Comparison of ENCODE assay signal across 12 mouse cellular contexts in the genomic region with DNA sequence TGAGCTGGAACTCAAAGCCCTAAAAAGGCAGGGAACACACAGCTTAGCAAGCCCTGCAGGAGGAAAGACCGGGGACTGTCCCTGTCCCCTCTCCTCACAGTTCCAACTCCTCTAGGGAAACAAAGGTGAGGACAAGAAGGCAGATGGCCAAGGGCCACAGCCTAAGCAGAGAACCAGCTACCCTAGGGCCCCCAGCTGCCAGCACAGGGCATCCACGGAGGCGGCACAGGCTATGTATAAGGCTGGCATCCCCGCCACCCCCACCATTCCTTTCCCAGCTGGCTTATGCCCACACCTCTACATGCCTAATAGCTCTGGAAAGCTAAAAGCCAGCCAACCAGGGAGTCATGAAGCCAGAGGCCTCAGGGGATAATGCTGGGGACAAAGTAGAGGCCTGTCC.
A peak's percentile ranks its signal among the peaks of the same experiment; 100 is the strongest.
DNase-seq lines count a peak whose midpoint lies in the region; ATAC-seq and TF ChIP-seq lines count a peak whose summit lies in the region.
"Had no signal": no experiment of that assay in that cellular context is flagged by ENCODE, and none has a peak within 500 bp of the region (broad histone marks: within the 10 kb centered on the region; RNA-seq: fewer than 3 reads in every experiment).

No protein-coding gene starts in this region.

- H3K9me3 ChIP-seq in forebrain, embryonic 10.5 days = no peaks in the 10 kb centered on the region
- H3K9me3 ChIP-seq in forebrain, embryonic 12.5 days = no peaks in the 10 kb centered on the region
- no peaks in the 10 kb centered on the region for H3K9me3 ChIP-seq in hindbrain, postnatal 0 days (ENCODE audit: low read length)
- H3K9me3 ChIP-seq in hindbrain, embryonic 13.5 days = no peaks in the 10 kb centered on the region
- H3K9me3 ChIP-seq in limb, embryonic 10.5 days (replicated peaks) = no peaks in the 10 kb centered on the region
- H3K9me3 ChIP-seq in liver, embryonic 12.5 days (replicated peaks) = no peaks in the 10 kb centered on the region
- H3K9me3 ChIP-seq: embryonic facial prominence, embryonic 12.5 days had no signal

- peaks cover 40% of the 10 kb centered on the region for H3K27me3 ChIP-seq in forebrain, embryonic 10.5 days (ENCODE audit: poor library complexity, severe bottlenecking)
- H3K27me3 ChIP-seq in forebrain, embryonic 12.5 days = peaks cover 25% of the 10 kb centered on the region
- H3K27me3 ChIP-seq in hindbrain, postnatal 0 days (ENCODE audit: insufficient read depth, low read length) = peaks cover 6% of the 10 kb centered on the region; the same call in 1 of the 2 replicates
- H3K27me3 ChIP-seq in hindbrain, embryonic 13.5 days = peaks cover 22% of the 10 kb centered on the region
- H3K27me3 ChIP-seq in limb, embryonic 10.5 days (ENCODE audit: low read depth, poor library complexity, severe bottlenecking) = no peaks in the 10 kb centered on the region
- peaks cover 50% of the 10 kb centered on the region for H3K27me3 ChIP-seq in liver, embryonic 12.5 days (replicated peaks)
- H3K27me3 ChIP-seq: embryonic facial prominence, embryonic 12.5 days had no signal

- TF ChIP-seq CTCF in hindbrain, postnatal 0 days (IDR thresholded peaks at IDR 0.05; ENCODE audit: low read depth) = no peak

- no peak for ATAC-seq in forebrain, embryonic 12.5 days (ENCODE audit: low FRiP score)
- ATAC-seq in hindbrain, postnatal 0 days = no peak
- no peak for ATAC-seq in hindbrain, embryonic 13.5 days (ENCODE audit: low FRiP score)
- ATAC-seq in granulocyte monocyte progenitor cell, adult 5-6 weeks (replicated peaks; ENCODE audit: poor library complexity, severe bottlenecking) = no peak
- ATAC-seq in liver, embryonic 12.5 days = no peak

- H3K27ac ChIP-seq in forebrain, embryonic 10.5 days = 0 out of 2 replicates have a peak overlapping the region, but pooled peaks have one; percentile 26
- no peak overlapping the region for H3K27ac ChIP-seq in forebrain, embryonic 12.5 days
- 0 out of 2 replicates have a peak overlapping the region, but pooled peaks have one; percentile 15 for H3K27ac ChIP-seq in hindbrain, postnatal 0 days
- no peak overlapping the region for H3K27ac ChIP-seq in hindbrain, embryonic 13.5 days
- peak overlapping the region; percentile 61 for H3K27ac ChIP-seq in limb, embryonic 10.5 days
- H3K27ac ChIP-seq in liver, embryonic 12.5 days = no peak overlapping the region
- H3K27ac ChIP-seq: embryonic facial prominence, embryonic 12.5 days had no signal

- DNase-seq in forebrain, embryonic 10.5 days (ENCODE audit: extremely low spot score, low spot score) = no peak
- no peak for DNase-seq in hindbrain, postnatal 0 days (ENCODE audit: low spot score)
- peak; percentile 83 for DNase-seq in kidney, adult 11 months
- DNase-seq in limb, embryonic 10.5 days (ENCODE audit: low spot score) = no peak
- DNase-seq: adrenal gland, adult 8-10 months; cerebellum, adult 2 months; thymus, postnatal 14 days had no signal

- no peak overlapping the region for H3K9ac ChIP-seq in forebrain, embryonic 12.5 days
- H3K9ac ChIP-seq in hindbrain, postnatal 0 days (replicated peaks; ENCODE audit: low read length) = no peak overlapping the region
- no peak overlapping the region for H3K9ac ChIP-seq in hindbrain, embryonic 13.5 days
- no peak overlapping the region for H3K9ac ChIP-seq in liver, embryonic 12.5 days
- H3K9ac ChIP-seq: embryonic facial prominence, embryonic 12.5 days had no signal

- H3K36me3 ChIP-seq in forebrain, embryonic 10.5 days (replicated peaks) = no peaks in the 10 kb centered on the region
- H3K36me3 ChIP-seq in forebrain, embryonic 12.5 days (replicated peaks) = no peaks in the 10 kb centered on the region
- H3K36me3 ChIP-seq in hindbrain, postnatal 0 days (ENCODE audit: insufficient read depth, low read length) = no peaks in the 10 kb centered on the region
- no peaks in the 10 kb centered on the region for H3K36me3 ChIP-seq in hindbrain, embryonic 13.5 days
- H3K36me3 ChIP-seq in limb, embryonic 10.5 days = peaks cover 7% of the 10 kb centered on the region; the same call in 1 of the 2 replicates
- no peaks in the 10 kb centered on the region for H3K36me3 ChIP-seq in liver, embryonic 12.5 days
- H3K36me3 ChIP-seq: embryonic facial prominence, embryonic 12.5 days had no signal

- 86% methylated on average over 4 of the region's 4 CpGs for WGBS in forebrain, embryonic 10.5 days
- WGBS in forebrain, embryonic 12.5 days = 85% methylated on average over 4 of the region's 4 CpGs
- 70% methylated on average over 4 of the region's 4 CpGs for WGBS in hindbrain, postnatal 0 days
- 87% methylated on average over 4 of the region's 4 CpGs for WGBS in hindbrain, embryonic 13.5 days
- WGBS in limb, embryonic 10.5 days = 86% methylated on average over 4 of the region's 4 CpGs
- WGBS in liver, embryonic 12.5 days (ENCODE audit: insufficient replicate concordance) = 78% methylated on average over 4 of the region's 4 CpGs

- H3K4me3 ChIP-seq in forebrain, embryonic 10.5 days = no peak overlapping the region
- H3K4me3 ChIP-seq in forebrain, embryonic 12.5 days (replicated peaks) = no peak overlapping the region
- H3K4me3 ChIP-seq in hindbrain, postnatal 0 days (ENCODE audit: low read length) = no peak overlapping the region
- no peak overlapping the region for H3K4me3 ChIP-seq in hindbrain, embryonic 13.5 days
- no peak overlapping the region for H3K4me3 ChIP-seq in limb, embryonic 10.5 days
- no peak overlapping the region for H3K4me3 ChIP-seq in liver, embryonic 12.5 days
- H3K4me3 ChIP-seq: embryonic facial prominence, embryonic 12.5 days had no signal

- peaks cover 74% of the 10 kb centered on the region for H3K4me1 ChIP-seq in forebrain, embryonic 10.5 days
- H3K4me1 ChIP-seq in forebrain, embryonic 12.5 days = peaks cover 25% of the 10 kb centered on the region
- H3K4me1 ChIP-seq in hindbrain, postnatal 0 days (ENCODE audit: insufficient read depth, low read length) = peaks cover 16% of the 10 kb centered on the region
- H3K4me1 ChIP-seq in hindbrain, embryonic 13.5 days (replicated peaks) = peaks cover 44% of the 10 kb centered on the region
- peaks cover 99% of the 10 kb centered on the region for H3K4me1 ChIP-seq in limb, embryonic 10.5 days
- H3K4me1 ChIP-seq in liver, embryonic 12.5 days = peaks cover 47% of the 10 kb centered on the region

- no peak overlapping the region for H3K4me2 ChIP-seq in forebrain, embryonic 12.5 days
- no peak overlapping the region for H3K4me2 ChIP-seq in hindbrain, postnatal 0 days (ENCODE audit: low read depth, low read length)
- H3K4me2 ChIP-seq in hindbrain, embryonic 13.5 days = no peak overlapping the region
- H3K4me2 ChIP-seq in liver, embryonic 12.5 days = no peak overlapping the region
- H3K4me2 ChIP-seq: embryonic facial prominence, embryonic 12.5 days had no signal

Comparison
In these comparisons a context has a peak if more than half of its experiments do, and no peak if none do; other contexts are left out.
1. H3K27ac ChIP-seq: peak in forebrain, embryonic 10.5 days (single experiment), hindbrain, postnatal 0 days (single experiment) and limb, embryonic 10.5 days (single experiment); none in forebrain, embryonic 12.5 days (single experiment), hindbrain, embryonic 13.5 days (single experiment) and liver, embryonic 12.5 days (single experiment).